Mouse (Mus musculus): ENCODE data around the gene Zwilch. TPM values are rescaled to one million over a fixed set of nuclear protein-coding genes. Genes with fewer than 3 reads are reported as not detected.

The Zwilch gene
- total and polyA plus RNA-seq, 2 experiments from 2014 or later = 3.5 to 4.0 TPM

DNA sequence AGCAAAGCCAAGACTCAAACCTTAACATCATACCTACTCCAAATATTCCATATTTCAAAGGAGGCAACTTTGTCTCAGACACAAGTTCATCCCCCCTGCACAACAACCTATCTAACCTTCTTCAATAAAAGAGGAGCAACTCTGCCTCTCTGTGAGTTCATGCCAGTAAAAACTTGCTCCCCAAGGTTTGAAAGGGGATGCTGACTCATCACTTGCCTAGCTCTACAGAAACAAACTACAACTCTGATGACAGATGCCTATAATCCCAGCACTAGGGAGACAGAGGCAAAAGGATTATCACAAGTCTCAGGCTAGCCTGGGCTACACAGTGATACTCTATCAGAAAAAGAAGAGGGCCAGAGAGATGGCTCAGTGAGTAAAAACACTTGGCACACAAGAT is 45.0 kb upstream of the Zwilch start:
- ATAC-seq (no peak), DNase-seq (ENCODE audit: low spot score) (no peak)
- H3K4me3 ChIP-seq (ENCODE audit: low read length) = no peak overlapping the region
- H3K36me3 ChIP-seq (ENCODE audit: insufficient read depth, low read length) = no peaks in the 10 kb centered on the region
- no peaks in the 10 kb centered on the region for H3K9me3 ChIP-seq (ENCODE audit: low read length)
- no peaks in the 10 kb centered on the region for H3K4me1 ChIP-seq (ENCODE audit: insufficient read depth, low read length)
- no peaks in the 10 kb centered on the region for H3K27me3 ChIP-seq (ENCODE audit: insufficient read depth, low read length)
- no peak overlapping the region for H3K9ac ChIP-seq (replicated peaks; ENCODE audit: low read length)
- no peak overlapping the region for H3K27ac ChIP-seq
- H3K4me2 ChIP-seq (ENCODE audit: low read depth, low read length) = no peak overlapping the region
- TF ChIP-seq CTCF (IDR thresholded peaks at IDR 0.05; ENCODE audit: low read depth) = no peak

DNA sequence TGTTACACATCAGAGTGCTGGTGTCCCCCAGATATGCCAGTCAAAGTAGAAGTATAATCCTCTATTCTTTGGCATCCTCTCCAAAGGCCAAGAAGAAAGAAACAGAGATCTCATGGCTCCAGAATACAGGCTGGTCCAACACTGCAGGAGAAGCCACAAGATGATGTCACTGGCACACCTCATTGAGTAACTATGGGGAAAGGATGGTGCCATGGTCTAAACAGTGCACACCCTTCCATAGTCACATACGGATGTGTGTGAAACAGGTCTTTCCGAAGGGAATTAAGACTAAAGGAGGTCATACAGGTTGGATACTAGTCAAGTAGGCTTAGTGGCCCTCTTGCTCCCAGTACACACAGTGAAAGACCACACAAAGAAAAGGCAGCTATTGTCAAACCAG is 43.7 kb upstream of the Zwilch start:
- 0 out of 2 replicates have a peak, but pooled peaks cover 4% of the 10 kb centered on the region for H3K36me3 ChIP-seq (ENCODE audit: insufficient read depth, low read length)
- no peak for TF ChIP-seq CTCF (IDR thresholded peaks at IDR 0.05; ENCODE audit: low read depth)
- ATAC-seq (no peak), DNase-seq (ENCODE audit: low spot score) (no peak)
- 95% methylated on average over 2 of the region's 2 CpGs for WGBS
- H3K4me3 ChIP-seq (ENCODE audit: low read length) = no peak overlapping the region
- H3K9me3 ChIP-seq (ENCODE audit: low read length) = no peaks in the 10 kb centered on the region
- no peak overlapping the region for H3K9ac ChIP-seq (replicated peaks; ENCODE audit: low read length)
- no peak overlapping the region for H3K4me2 ChIP-seq (ENCODE audit: low read depth, low read length)
- no peaks in the 10 kb centered on the region for H3K27me3 ChIP-seq (ENCODE audit: insufficient read depth, low read length)
- H3K27ac ChIP-seq = no peak overlapping the region
- no peaks in the 10 kb centered on the region for H3K4me1 ChIP-seq (ENCODE audit: insufficient read depth, low read length)

DNA sequence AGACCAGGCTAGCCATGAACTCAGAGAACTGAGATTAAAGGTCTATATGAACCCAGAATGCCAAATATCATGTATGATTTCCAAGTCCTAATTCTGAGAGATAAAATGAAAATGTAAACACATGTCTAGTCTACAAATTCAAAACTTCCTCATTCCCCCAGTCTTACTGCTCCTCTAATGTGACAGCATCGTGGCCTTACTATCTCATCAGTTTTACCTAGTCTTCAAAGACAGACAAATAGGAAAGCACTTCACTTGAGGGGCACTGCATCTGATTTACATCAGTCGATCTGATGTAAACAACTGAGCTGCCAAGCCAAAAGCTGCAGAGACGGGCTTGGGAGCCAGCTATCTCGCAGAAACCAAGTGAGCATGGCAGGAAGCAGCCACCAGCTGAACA is 43.2 kb upstream of the Zwilch start:
- no peak overlapping the region for H3K4me3 ChIP-seq (ENCODE audit: low read length)
- no peaks in the 10 kb centered on the region for H3K9me3 ChIP-seq (ENCODE audit: low read length)
- 0 out of 2 replicates have a peak, but pooled peaks cover 4% of the 10 kb centered on the region for H3K36me3 ChIP-seq (ENCODE audit: insufficient read depth, low read length)
- no peak overlapping the region for H3K27ac ChIP-seq
- no peak for ATAC-seq
- no peaks in the 10 kb centered on the region for H3K27me3 ChIP-seq (ENCODE audit: insufficient read depth, low read length)
- H3K9ac ChIP-seq (replicated peaks; ENCODE audit: low read length) = no peak overlapping the region
- no peak overlapping the region for H3K4me2 ChIP-seq (ENCODE audit: low read depth, low read length)
- no peaks in the 10 kb centered on the region for H3K4me1 ChIP-seq (ENCODE audit: insufficient read depth, low read length)
- no peak for TF ChIP-seq CTCF (IDR thresholded peaks at IDR 0.05; ENCODE audit: low read depth)
- 66% methylated on average over 4 of the region's 4 CpGs for WGBS
- DNase-seq (ENCODE audit: low spot score) = no peak

DNA sequence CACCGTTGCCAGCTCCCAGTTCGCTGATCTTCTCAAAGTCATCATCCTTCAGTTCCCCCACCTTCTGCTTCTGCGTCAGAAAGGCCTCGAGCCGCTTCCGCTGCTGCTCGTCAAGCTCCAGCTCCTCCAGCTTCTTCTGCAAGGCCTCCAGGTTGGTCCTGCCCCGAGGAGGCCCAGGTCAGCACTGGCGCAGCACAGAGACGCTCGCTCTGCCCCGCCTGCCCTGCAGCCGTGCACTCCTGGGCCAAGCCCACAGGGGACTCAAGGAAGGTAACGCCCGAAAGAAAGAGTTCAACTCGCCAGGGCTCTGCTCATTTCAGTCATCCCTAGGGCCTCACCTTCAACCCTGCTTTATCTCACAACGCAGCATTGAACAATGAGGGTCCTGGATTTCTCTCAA is 41.5 kb upstream of the Zwilch start:
- Histone ChIP-seq H3K9ac (replicated peaks; ENCODE audit: low read length) (no peak overlapping the region), H3K27me3 (ENCODE audit: insufficient read depth, low read length) (no peaks in the 10 kb centered on the region), H3K9me3 (ENCODE audit: low read length) (no peaks in the 10 kb centered on the region), H3K4me1 (ENCODE audit: insufficient read depth, low read length) (no peaks in the 10 kb centered on the region), H3K36me3 (ENCODE audit: insufficient read depth, low read length) (0 out of 2 replicates have a peak, but pooled peaks cover 4% of the 10 kb centered on the region), H3K4me2 (ENCODE audit: low read depth, low read length) (no peak overlapping the region), H3K27ac (no peak overlapping the region), H3K4me3 (ENCODE audit: low read length) (no peak overlapping the region)
- TF ChIP-seq CTCF (IDR thresholded peaks at IDR 0.05; ENCODE audit: low read depth) = no peak
- ATAC-seq (no peak), DNase-seq (ENCODE audit: low spot score) (no peak)
- 90% methylated on average over 17 of the region's 17 CpGs for WGBS

DNA sequence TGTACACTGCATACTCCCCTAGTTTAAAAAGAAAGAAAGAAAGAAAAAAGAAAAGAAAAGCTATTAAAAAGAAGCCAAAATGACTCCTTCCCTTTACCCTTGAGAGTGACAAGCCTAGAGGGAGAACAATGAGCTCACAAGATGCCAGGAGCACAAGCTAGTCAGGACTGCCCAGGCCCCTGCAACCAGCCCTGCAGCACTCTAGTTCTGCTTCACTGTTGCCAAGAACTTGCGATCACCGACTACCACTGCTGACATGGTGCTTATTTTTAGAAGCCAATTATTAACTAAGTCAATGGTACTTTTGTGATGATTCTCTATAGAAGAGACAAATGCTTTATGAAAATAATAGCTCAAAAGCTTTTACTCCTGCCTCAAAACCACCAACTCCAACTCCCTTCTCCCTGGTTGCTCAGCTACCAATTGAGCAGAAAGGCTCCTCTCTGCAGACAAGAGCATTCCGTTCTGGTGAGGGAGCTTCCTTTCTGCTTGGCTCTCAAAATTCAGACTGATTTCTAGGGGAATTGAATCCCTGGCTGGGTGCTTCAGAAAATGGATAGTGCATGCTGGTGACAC is 34.7 kb upstream of the Zwilch start:
- no peak overlapping the region for H3K4me2 ChIP-seq (ENCODE audit: low read depth, low read length)
- H3K27me3 ChIP-seq (ENCODE audit: insufficient read depth, low read length) = no peaks in the 10 kb centered on the region
- peak overlapping the region; percentile 60 for H3K27ac ChIP-seq
- ATAC-seq (peak; percentile 79), DNase-seq (ENCODE audit: low spot score) (peak; percentile 26)
- no peaks in the 10 kb centered on the region for H3K4me1 ChIP-seq (ENCODE audit: insufficient read depth, low read length)
- H3K4me3 ChIP-seq (ENCODE audit: low read length) = no peak overlapping the region
- peaks cover 7% of the 10 kb centered on the region; the same call in 1 of the 2 replicates for H3K36me3 ChIP-seq (ENCODE audit: insufficient read depth, low read length)
- H3K9me3 ChIP-seq (ENCODE audit: low read length) = no peaks in the 10 kb centered on the region
- H3K9ac ChIP-seq (replicated peaks; ENCODE audit: low read length) = no peak overlapping the region
- no peak for TF ChIP-seq CTCF (IDR thresholded peaks at IDR 0.05; ENCODE audit: low read depth)
- WGBS = 68% methylated on average over 3 of the region's 3 CpGs

DNA sequence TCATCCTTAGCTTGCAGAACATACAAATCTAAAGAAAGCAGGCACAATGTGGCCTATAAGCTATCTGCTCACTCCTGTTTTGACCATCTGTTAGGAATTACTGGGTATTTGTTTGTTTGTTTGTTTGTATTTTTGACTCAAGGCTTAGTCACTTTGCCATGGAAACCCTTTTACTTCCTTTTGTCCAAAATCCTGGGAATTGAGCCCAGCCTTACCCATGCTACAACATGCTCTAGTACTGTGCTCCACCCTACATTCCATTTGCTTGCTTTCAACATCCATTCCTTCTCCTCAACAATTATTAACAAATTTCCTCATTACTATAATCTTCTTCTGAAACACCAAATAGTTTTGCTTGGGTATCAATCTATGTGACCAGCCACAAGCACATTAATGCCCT is 30.0 kb upstream of the Zwilch start:
- H3K9me3 ChIP-seq (ENCODE audit: low read length) = no peaks in the 10 kb centered on the region
- no peak overlapping the region for H3K4me3 ChIP-seq (ENCODE audit: low read length)
- ATAC-seq = no peak
- no peak overlapping the region for H3K4me2 ChIP-seq (ENCODE audit: low read depth, low read length)
- H3K9ac ChIP-seq (replicated peaks; ENCODE audit: low read length) = no peak overlapping the region
- peaks cover 4% of the 10 kb centered on the region; the same call in 1 of the 2 replicates for H3K36me3 ChIP-seq (ENCODE audit: insufficient read depth, low read length)
- no peaks in the 10 kb centered on the region for H3K4me1 ChIP-seq (ENCODE audit: insufficient read depth, low read length)
- TF ChIP-seq CTCF (IDR thresholded peaks at IDR 0.05; ENCODE audit: low read depth) = no peak
- no peak overlapping the region for H3K27ac ChIP-seq
- DNase-seq (ENCODE audit: low spot score) = no peak
- H3K27me3 ChIP-seq (ENCODE audit: insufficient read depth, low read length) = no peaks in the 10 kb centered on the region

DNA sequence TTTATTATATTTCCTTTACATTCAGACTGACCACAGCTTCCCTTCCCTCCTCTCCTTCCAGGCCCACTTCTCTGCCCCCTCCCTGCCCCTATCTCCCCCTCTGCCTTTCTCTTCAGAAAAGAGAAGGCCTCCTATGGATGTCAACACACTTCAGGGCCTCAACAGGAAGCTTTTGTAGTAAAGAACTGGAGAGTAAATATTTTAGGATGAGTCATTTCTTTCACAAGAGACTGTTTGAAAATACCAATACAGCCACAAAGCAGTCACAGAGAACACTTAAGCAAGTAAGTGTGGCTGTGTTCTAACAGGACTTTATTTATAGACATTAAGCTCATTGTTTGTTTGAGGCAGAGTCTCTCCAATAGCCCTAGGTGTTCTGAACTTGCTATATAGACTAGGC is 29.4 kb upstream of the Zwilch start:
- no peak for TF ChIP-seq CTCF (IDR thresholded peaks at IDR 0.05; ENCODE audit: low read depth)
- Histone ChIP-seq H3K36me3 (ENCODE audit: insufficient read depth, low read length) (peaks cover 4% of the 10 kb centered on the region; the same call in 1 of the 2 replicates), H3K4me2 (ENCODE audit: low read depth, low read length) (no peak overlapping the region)

More for the DNA sequence above, 29.4 kb upstream of the Zwilch start:
- H3K4me3 ChIP-seq (ENCODE audit: low read length) = no peak overlapping the region
- no peak for DNase-seq (ENCODE audit: low spot score)
- no peaks in the 10 kb centered on the region for H3K27me3 ChIP-seq (ENCODE audit: insufficient read depth, low read length)
- H3K27ac ChIP-seq = no peak overlapping the region
- H3K9ac ChIP-seq (replicated peaks; ENCODE audit: low read length) = no peak overlapping the region
- no peak for ATAC-seq
- H3K9me3 ChIP-seq (ENCODE audit: low read length) = no peaks in the 10 kb centered on the region
- no peaks in the 10 kb centered on the region for H3K4me1 ChIP-seq (ENCODE audit: insufficient read depth, low read length)
